Mouse (Mus musculus) lung, postnatal 0 days (tissue): ENCODE measurements around the gene Tmem110.

Source experiments
- CTCF ChIP-seq: IDR thresholded peaks from 2 replicates; pipeline ENCODE4 v1.5.1; 2016; ENCODE audit warnings: antibody characterized with exemption, mild to moderate bottlenecking
- EP300 ChIP-seq: IDR thresholded peaks from 2 replicates; pipeline ENCODE4 v1.6.1; 2016; ENCODE audit warnings: antibody characterized with exemption, mild to moderate bottlenecking, control low read depth

- TF ChIP-seq CTCF (no peak), EP300 (no peak)
Measured at GRCm38 (mm10) chr14:30852325-30852724, 26.9 kb downstream of the Tmem110 start.
